Mouse (Mus musculus) cerebellum, adult 2 months (tissue): ENCODE measurements around the gene Snrpa1.

Source experiments
- CTCF ChIP-seq: fragments of 200-500 bp; IDR thresholded peaks from 2 replicates; pipeline ENCODE4 v1.5.1; 2011; ENCODE audit warnings: low read depth, mild to moderate bottlenecking, control low read depth, low read length, moderate library complexity, borderline replicate concordance; ENCODE audit not compliant: insufficient read depth
- POLR2A ChIP-seq: fragments of 200-500 bp; IDR thresholded peaks from 2 replicates; pipeline ENCODE4 v1.6.1; 2011; ENCODE audit warnings: low read length, control low read depth, borderline replicate concordance; ENCODE audit not compliant: insufficient read depth

- TF ChIP-seq POLR2A (no peak), CTCF (no peak)
Observed at GRCm38 (mm10) chr7:66105771-66106170, 47.0 kb downstream of the Snrpa1 start.
